8 mouse cellular contexts compared by ENCODE assay signal in genomic region chr9:31971801-31972628, GRCm38 (mm10). TPM values are rescaled to one million over a fixed set of nuclear protein-coding genes. Genes with fewer than 3 reads are reported as not detected.
DNase-seq lines count a peak whose midpoint lies in the region; ATAC-seq lines count a peak whose summit lies in the region.

No protein-coding gene starts in this region.

- H3K9ac ChIP-seq in hindbrain, embryonic 16.5 days (ENCODE audit: low read depth, low read length), result peak overlapping the region; percentile 11; the same call in 1 of the 2 replicates
- no peak overlapping the region for H3K9ac ChIP-seq in lung, embryonic 16.5 days (ENCODE audit: low read length)

- peak overlapping the region; percentile 11; the same call in 1 of the 2 replicates for H3K27ac ChIP-seq in hindbrain, embryonic 16.5 days (ENCODE audit: low read depth, low read length)
- no peak overlapping the region; the same call in 1 of the 2 replicates for H3K27ac ChIP-seq in lung, embryonic 16.5 days (ENCODE audit: low read length)

- H3K9me3 ChIP-seq in hindbrain, embryonic 16.5 days (ENCODE audit: control insufficient read depth, low read length), result no peaks in the 10 kb centered on the region
- H3K9me3 ChIP-seq in lung, embryonic 16.5 days (ENCODE audit: control insufficient read depth, low read length), result no peaks in the 10 kb centered on the region

- 10% methylated on average over 7 of the region's 7 CpGs for WGBS in hindbrain, embryonic 16.5 days
- WGBS in lung, embryonic 16.5 days, result 10% methylated on average over 7 of the region's 7 CpGs

- peak overlapping the region; percentile 28; the same call in 1 of the 2 replicates for H3K4me2 ChIP-seq in hindbrain, embryonic 16.5 days (ENCODE audit: low read length)
- H3K4me2 ChIP-seq in lung, embryonic 16.5 days (ENCODE audit: low read depth, low read length), result no peak overlapping the region

- H3K27me3 ChIP-seq in hindbrain, embryonic 16.5 days (replicated peaks; ENCODE audit: control insufficient read depth, insufficient read depth, low read length), result no peaks in the 10 kb centered on the region
- no peaks in the 10 kb centered on the region for H3K27me3 ChIP-seq in lung, embryonic 16.5 days (ENCODE audit: control insufficient read depth, insufficient read depth, low read depth, low read length)

- DNase-seq in Muller cell, postnatal 12 days (ENCODE audit: inconsistent ontology term), result peak; percentile 95
- peak; percentile 42 for DNase-seq in cerebellum, adult 9-11 months
- DNase-seq in frontal cortex, postnatal 14 days (ENCODE audit: low spot score in 2 of 2), result peak; percentile 51 to 70
- peak; percentile 76 to 77 for DNase-seq in layer of hippocampus, postnatal 14 days (ENCODE audit: low spot score in 2 of 2)
- peak; percentile 85 for DNase-seq in retina, embryonic 14.5 days (ENCODE audit: low spot score)
- DNase-seq in urinary bladder, postnatal 4 days (ENCODE audit: low spot score in 2 of 2), result peak; percentile 51 to 69

- H3K36me3 ChIP-seq in hindbrain, embryonic 16.5 days (ENCODE audit: control insufficient read depth, insufficient read depth, low read length), result no peaks in the 10 kb centered on the region
- H3K36me3 ChIP-seq in lung, embryonic 16.5 days (ENCODE audit: control insufficient read depth, insufficient read depth, low read length), result no peaks in the 10 kb centered on the region

- peaks cover 13% of the 10 kb centered on the region for H3K4me1 ChIP-seq in hindbrain, embryonic 16.5 days (ENCODE audit: control insufficient read depth, insufficient read depth, low read depth, low read length)
- peaks cover 10% of the 10 kb centered on the region for H3K4me1 ChIP-seq in lung, embryonic 16.5 days (replicated peaks; ENCODE audit: control insufficient read depth, insufficient read depth, low read length)

- ATAC-seq in hindbrain, embryonic 16.5 days, result peak; percentile 97
- ATAC-seq in lung, embryonic 16.5 days (ENCODE audit: low read depth), result peak; percentile 89

- no peak overlapping the region for H3K4me3 ChIP-seq in hindbrain, embryonic 16.5 days (ENCODE audit: low read length)
- no peak overlapping the region for H3K4me3 ChIP-seq in lung, embryonic 16.5 days (ENCODE audit: low read length)

RNA-seq across cellular contexts. Expression of gene Barx2, which starts 58.8 kb away (rescaled TPM):
- polyA plus RNA-seq in hindbrain, embryonic 16.5 days (2015; fragmentation: Nextera tagmentation; extraction: Ambion mirVana), result 0.45 and 0.51 TPM in 2 replicates
- total RNA-seq in layer of hippocampus, postnatal 14 days (2021), result 1 to 10 TPM; 1.6 to 1.9 TPM
- polyA plus RNA-seq in lung, embryonic 16.5 days (2015; fragmentation: Nextera tagmentation; extraction: Ambion mirVana), result not detected in 2 replicates

Comparison
In these comparisons a context has a peak if more than half of its experiments do, and no peak if none do; other contexts are left out.
1. DNase-seq: peak in every context shown above with its lines; median percentile 95 in Muller cell, postnatal 12 days; 85 in retina, embryonic 14.5 days; 76 in layer of hippocampus, postnatal 14 days; 60 in frontal cortex, postnatal 14 days; 60 in urinary bladder, postnatal 4 days; 42 in cerebellum, adult 9-11 months.